Mouse (Mus musculus) lung, postnatal 0 days (tissue): ENCODE results near the gene Ppia. TPM values are rescaled to one million over a fixed set of nuclear protein-coding genes. Genes with fewer than 3 reads are reported as not detected.
A peak's percentile ranks its signal among the peaks of the same experiment; 100 is the strongest.

ENCODE experiments used
- ATAC-seq: fragments of 200-750 bp; cut with Nextera tagmentation; 2 replicates; pipeline ENCODE4 v1.8.0; 2017; ENCODE audit warnings: moderate library complexity
- DNase-seq: peaks from one replicate; pipeline ENCODE4 v3.0.0-alpha.2; 2016; ENCODE audit warnings: low spot score
- H3K27ac ChIP-seq: fragments of 300-500 bp; sonication (generic); 2 replicates; pipeline ENCODE4 v1.5.1; 2014; ENCODE audit warnings: antibody characterized with exemption, mild to moderate bottlenecking, low read length, mixed read lengths
- H3K27me3 ChIP-seq: fragments of 300-500 bp; sonication (generic); replicated peaks from 2 replicates; pipeline ENCODE4 v1.6.1; 2014; ENCODE audit warnings: low read length, mixed read lengths; ENCODE audit not compliant: insufficient read depth
- H3K36me3 ChIP-seq: fragments of 300-500 bp; sonication (generic); 2 replicates; pipeline ENCODE4 v1.6.1; 2014; ENCODE audit warnings: low read length, mixed read lengths; ENCODE audit not compliant: insufficient read depth
- H3K4me1 ChIP-seq: fragments of 300-500 bp; sonication (generic); 2 replicates; pipeline ENCODE4 v1.6.1; 2014; ENCODE audit warnings: antibody characterized with exemption, low read depth, low read length, mixed read lengths; ENCODE audit not compliant: insufficient read depth
- H3K4me2 ChIP-seq: fragments of 300-500 bp; sonication (generic); replicated peaks from 2 replicates; pipeline ENCODE4 v1.6.1; 2014; ENCODE audit warnings: low read depth, mild to moderate bottlenecking, low read length, moderate library complexity, mixed read lengths
- H3K4me3 ChIP-seq: fragments of 300-500 bp; sonication (generic); 2 replicates; pipeline ENCODE4 v1.5.1; 2014; ENCODE audit warnings: low read depth, low read length
- H3K9ac ChIP-seq: fragments of 300-500 bp; sonication (generic); replicated peaks from 2 replicates; pipeline ENCODE4 v1.6.1; 2014; ENCODE audit warnings: low read depth, mild to moderate bottlenecking
- H3K9me3 ChIP-seq: fragments of 300-500 bp; sonication (generic); 2 replicates; pipeline ENCODE4 v1.6.1; 2016; ENCODE audit warnings: low read length, mixed read lengths
- CTCF ChIP-seq: IDR thresholded peaks from 2 replicates; pipeline ENCODE4 v1.5.1; 2016; ENCODE audit warnings: antibody characterized with exemption, mild to moderate bottlenecking
- EP300 ChIP-seq: IDR thresholded peaks from 2 replicates; pipeline ENCODE4 v1.6.1; 2016; ENCODE audit warnings: antibody characterized with exemption, mild to moderate bottlenecking, control low read depth
- WGBS: fragments of 180-500 bp; shearing (Covaris S2); extraction: QIAGEN DNeasy Blood & Tissue Kit; methylation state at CpG from one replicate; pipeline ENCODE4 v1.1.7; 2014; 5-methylcytosine and 5-hydroxymethylcytosine counted together
- polyA plus RNA-seq: library from polyadenylated mRNA; unstranded; fragments of >200 nt; fragmentation: Nextera tagmentation; extraction: Ambion mirVana; gene quantifications from 2 replicates; pipeline ENCODE4 v1.2.1, GENCODE M21; 2015

The Ppia gene
- polyA plus RNA-seq, 1 experiment from 2014 or later = 3,180 TPM

- Histone ChIP-seq H3K27me3 (no peaks in the 10 kb centered on the region), H3K27ac (no peak overlapping the region), H3K4me2 (no peak overlapping the region), H3K4me3 (no peak overlapping the region), H3K9ac (no peak overlapping the region), H3K9me3 (no peaks in the 10 kb centered on the region), H3K36me3 (no peaks in the 10 kb centered on the region), H3K4me1 (no peaks in the 10 kb centered on the region)
- 86% methylated on average over 9 of the region's 9 CpGs for WGBS
- TF ChIP-seq EP300 (no peak), CTCF (no peak)
- ATAC-seq = no peak
- DNase-seq = no peak
Measured at GRCm38 (mm10) chr11:6372784-6373183, 42.5 kb upstream of the Ppia start.

- DNase-seq = no peak
- Histone ChIP-seq H3K4me3 (no peak overlapping the region), H3K36me3 (no peaks in the 10 kb centered on the region), H3K9me3 (no peaks in the 10 kb centered on the region), H3K4me2 (no peak overlapping the region), H3K27me3 (no peaks in the 10 kb centered on the region), H3K9ac (no peak overlapping the region), H3K4me1 (no peaks in the 10 kb centered on the region), H3K27ac (no peak overlapping the region)
- TF ChIP-seq EP300 (no peak), CTCF (no peak)
- no peak for ATAC-seq
- WGBS = 77% methylated on average over 6 of the region's 6 CpGs
Measured at GRCm38 (mm10) chr11:6380916-6381315, 34.3 kb upstream of the Ppia start.

- Histone ChIP-seq H3K9me3 (no peaks in the 10 kb centered on the region), H3K9ac (no peak overlapping the region), H3K36me3 (no peaks in the 10 kb centered on the region), H3K4me3 (no peak overlapping the region), H3K4me1 (peaks cover 8% of the 10 kb centered on the region; the same call in 1 of the 2 replicates), H3K27me3 (no peaks in the 10 kb centered on the region), H3K4me2 (peak overlapping the region; percentile 94; the same call in 1 of the 2 replicates), H3K27ac (peak overlapping the region; percentile 95)
- DNase-seq = no peak
- WGBS = 92% methylated on average over 6 of the region's 6 CpGs
- no peak for ATAC-seq
- no peak for TF ChIP-seq CTCF
- TF ChIP-seq EP300 = no peak
Measured at GRCm38 (mm10) chr11:6388126-6388725, 27.0 kb upstream of the Ppia start.

- no peaks in the 10 kb centered on the region for H3K9me3 ChIP-seq
- H3K27ac ChIP-seq = peak within 1 kb of the TSS; percentile 95
- H3K9ac ChIP-seq = peak within 1 kb of the TSS; percentile 79
- WGBS = 7% methylated on average over 34 of the region's 60 CpGs
- TF ChIP-seq CTCF = no peak
- TF ChIP-seq EP300 = no peak
- H3K4me3 ChIP-seq = peak within 1 kb of the TSS; percentile 80
- peak within 1 kb of the TSS; percentile 94 for H3K4me2 ChIP-seq
- H3K36me3 ChIP-seq = no peaks in the 10 kb centered on the region
- H3K27me3 ChIP-seq = no peaks in the 10 kb centered on the region
- H3K4me1 ChIP-seq = peaks cover 8% of the 10 kb centered on the region; the same call in 1 of the 2 replicates
- ATAC-seq (peak; percentile 98), DNase-seq (peak; percentile 95)
Measured at GRCm38 (mm10) chr11:6388726-6389413, 26.4 kb upstream of the Ppia start, which contains the start of gene Zmiz2. Gene Zmiz2 (plus strand): TSS chr11:6389074.

GRCm38 (mm10) chr11:6389483-6389921, 25.7 kb upstream of the Ppia start:
- peak overlapping the region; percentile 95 for H3K27ac ChIP-seq
- peak overlapping the region; percentile 80 for H3K4me3 ChIP-seq
- no peak for ATAC-seq
- no peaks in the 10 kb centered on the region for H3K27me3 ChIP-seq
- 0% methylated on average over 12 of the region's 43 CpGs for WGBS
- TF ChIP-seq CTCF (no peak), EP300 (no peak)
- no peaks in the 10 kb centered on the region for H3K9me3 ChIP-seq
- H3K36me3 ChIP-seq = no peaks in the 10 kb centered on the region
- peak overlapping the region; percentile 94 for H3K4me2 ChIP-seq
- DNase-seq = no peak
- H3K9ac ChIP-seq = peak overlapping the region; percentile 79
- H3K4me1 ChIP-seq = peaks cover 8% of the 10 kb centered on the region; the same call in 1 of the 2 replicates

GRCm38 (mm10) chr11:6390376-6391053, 24.7 kb upstream of the Ppia start:
- whole genome bisulfite sequencing = 77% methylated on average over 8 of the region's 8 CpGs
- ATAC-seq = no peak

More at GRCm38 (mm10) chr11:6390376-6391053, 24.7 kb upstream of the Ppia start:
- Histone ChIP-seq H3K4me2 (peak overlapping the region; percentile 94; the same call in 1 of the 2 replicates), H3K9me3 (no peaks in the 10 kb centered on the region), H3K36me3 (no peaks in the 10 kb centered on the region), H3K9ac (no peak overlapping the region), H3K27me3 (no peaks in the 10 kb centered on the region), H3K4me3 (0 out of 2 replicates have a peak overlapping the region, but pooled peaks have one; percentile 80), H3K4me1 (peaks cover 8% of the 10 kb centered on the region; the same call in 1 of the 2 replicates), H3K27ac (no peak overlapping the region)
- no peak for DNase-seq
- no peak for TF ChIP-seq EP300
- no peak for TF ChIP-seq CTCF
